Mouse (Mus musculus): Measurements from ENCODE around the gene Cspg5. TPM values are rescaled to one million over a fixed set of nuclear protein-coding genes. Genes with fewer than 3 reads are reported as not detected.

Cspg5 gene
- polyA plus RNA-seq, 1 experiment from 2014 or later, result 72.6 TPM

- peaks cover 9% of the 10 kb centered on the region for H3K4me1 ChIP-seq (replicated peaks)
- H3K36me3 ChIP-seq, result no peaks in the 10 kb centered on the region
- ATAC-seq (ENCODE audit: low FRiP score), result no peak
- no peak overlapping the region for H3K4me3 ChIP-seq
- 0 out of 2 replicates have a peak overlapping the region, but pooled peaks have one; percentile 19 for H3K9ac ChIP-seq
- H3K4me2 ChIP-seq, result no peak overlapping the region
- no peak overlapping the region for H3K27ac ChIP-seq
- no peaks in the 10 kb centered on the region for H3K9me3 ChIP-seq
- WGBS, result 86% methylated on average over 13 of the region's 13 CpGs
- H3K27me3 ChIP-seq, result no peaks in the 10 kb centered on the region
These were observed 50.4 kb downstream of the Cspg5 start for GRCm38 (mm10) chr9:110293873-110294415.

GRCm38 (mm10) chr9:110294786-110295185 is 51.2 kb downstream of the Cspg5 start:
- Histone ChIP-seq H3K36me3 (no peaks in the 10 kb centered on the region), H3K4me2 (no peak overlapping the region), H3K4me3 (no peak overlapping the region), H3K4me1 (replicated peaks) (peaks cover 9% of the 10 kb centered on the region), H3K9ac (no peak overlapping the region), H3K27me3 (no peaks in the 10 kb centered on the region), H3K27ac (no peak overlapping the region), H3K9me3 (no peaks in the 10 kb centered on the region)
- 53% methylated on average over 3 of the region's 3 CpGs for WGBS
- ATAC-seq (ENCODE audit: low FRiP score), result no peak

- no peak overlapping the region for H3K9ac ChIP-seq
- H3K4me3 ChIP-seq, result no peak overlapping the region
- H3K4me2 ChIP-seq, result no peak overlapping the region
- H3K27me3 ChIP-seq, result no peaks in the 10 kb centered on the region
- H3K9me3 ChIP-seq, result no peaks in the 10 kb centered on the region
- peaks cover 9% of the 10 kb centered on the region for H3K4me1 ChIP-seq (replicated peaks)
- H3K36me3 ChIP-seq, result no peaks in the 10 kb centered on the region
- 3% methylated on average over 5 of the region's 5 CpGs for WGBS
- H3K27ac ChIP-seq, result no peak overlapping the region
- peak; percentile 69 for ATAC-seq (ENCODE audit: low FRiP score)
These were observed 53.5 kb downstream of the Cspg5 start for GRCm38 (mm10) chr9:110296867-110297627.

GRCm38 (mm10) chr9:110304516-110304915 is 60.9 kb downstream of the Cspg5 start:
- Histone ChIP-seq H3K27me3 (no peaks in the 10 kb centered on the region), H3K4me2 (peak overlapping the region; percentile 67), H3K36me3 (no peaks in the 10 kb centered on the region), H3K4me3 (peak overlapping the region; percentile 56), H3K9me3 (no peaks in the 10 kb centered on the region), H3K4me1 (replicated peaks) (peaks cover 22% of the 10 kb centered on the region), H3K9ac (peak overlapping the region; percentile 83), H3K27ac (peak overlapping the region; percentile 96)
- WGBS, result 3% methylated on average over 4 of the region's 4 CpGs
- peak; percentile 36; the same call in 1 of the 2 replicates for ATAC-seq (ENCODE audit: low FRiP score)

- Histone ChIP-seq H3K9ac (peak within 1 kb of the TSS; percentile 83), H3K4me3 (peak within 1 kb of the TSS; percentile 56), H3K36me3 (peaks cover 4% of the 10 kb centered on the region), H3K27ac (peak within 1 kb of the TSS; percentile 96), H3K27me3 (no peaks in the 10 kb centered on the region), H3K9me3 (no peaks in the 10 kb centered on the region), H3K4me1 (replicated peaks) (peaks cover 22% of the 10 kb centered on the region), H3K4me2 (peak within 1 kb of the TSS; percentile 67)
- under 1% methylated on average over 46 of the region's 46 CpGs for WGBS
- peak; percentile 99 for ATAC-seq (ENCODE audit: low FRiP score)
These were observed 61.5 kb downstream of the Cspg5 start, which contains the start of gene Elp6 for GRCm38 (mm10) chr9:110304969-110305651. Elp6 (plus strand) TSS chr9:110305173.

- Histone ChIP-seq H3K27ac (no peak overlapping the region), H3K4me1 (replicated peaks) (peaks cover 22% of the 10 kb centered on the region), H3K27me3 (no peaks in the 10 kb centered on the region), H3K9me3 (no peaks in the 10 kb centered on the region), H3K9ac (peak overlapping the region; percentile 83; the same call in 1 of the 2 replicates), H3K36me3 (peaks cover 16% of the 10 kb centered on the region), H3K4me2 (peak overlapping the region; percentile 67), H3K4me3 (no peak overlapping the region)
- ATAC-seq (ENCODE audit: low FRiP score), result no peak
- 94% methylated on average over 5 of the region's 5 CpGs for WGBS
These were observed 62.8 kb downstream of the Cspg5 start for GRCm38 (mm10) chr9:110306371-110306770.

Small RNAs within 50 kb of the gene (microRNA-seq; reads per million reads assigned to microRNA genes)
- gene Mir6236, result 58.4 reads per million, percentile 42 among the genes with 10 or more reads in this experiment

Other genes with a start within 250 kb of the Cspg5 start
- gene Smarcc1, start 126.1 kb upstream of the Cspg5 start, polyA plus RNA-seq (2015; fragmentation: Nextera tagmentation; extraction: Ambion mirVana), result 133 and 135 TPM in 2 replicates
- gene Dhx30, start 126.0 kb upstream of the Cspg5 start, polyA plus RNA-seq (2015; fragmentation: Nextera tagmentation; extraction: Ambion mirVana), result 186 and 189 TPM in 2 replicates
- gene Elp6, start 61.4 kb downstream of the Cspg5 start, polyA plus RNA-seq (2015; fragmentation: Nextera tagmentation; extraction: Ambion mirVana), result 44.6 and 48.7 TPM in 2 replicates
- gene Scap, start 89.5 kb downstream of the Cspg5 start, polyA plus RNA-seq (2015; fragmentation: Nextera tagmentation; extraction: Ambion mirVana), result 45.3 and 46.2 TPM in 2 replicates
- 23.4 and 25.2 TPM in 2 replicates for gene Ptpn23, start 164.4 kb downstream of the Cspg5 start, polyA plus RNA-seq (2015; fragmentation: Nextera tagmentation; extraction: Ambion mirVana)
- 1.4 and 2.8 TPM in 2 replicates for gene Ngp, start 176.0 kb downstream of the Cspg5 start, polyA plus RNA-seq (2015; fragmentation: Nextera tagmentation; extraction: Ambion mirVana)
- 16.4 and 17.1 TPM in 2 replicates for gene Klhl18, start 232.9 kb downstream of the Cspg5 start, polyA plus RNA-seq (2015; fragmentation: Nextera tagmentation; extraction: Ambion mirVana)
- 3.0 and 6.2 TPM in 2 replicates for gene Kif9, start 233.2 kb downstream of the Cspg5 start, polyA plus RNA-seq (2015; fragmentation: Nextera tagmentation; extraction: Ambion mirVana)